Mouse (Mus musculus) cortical plate, adult 2 months (tissue): ENCODE data around the gene 2610002M06Rik.

ENCODE experiments used
- CTCF ChIP-seq: fragments of 200-500 bp; IDR thresholded peaks from 2 replicates; pipeline ENCODE4 v1.5.1; 2011; ENCODE audit warnings: mild to moderate bottlenecking, control low read depth, low read length; ENCODE audit not compliant: insufficient read depth; ENCODE audit errors: extremely low read depth
- POLR2A ChIP-seq: fragments of 200-500 bp; IDR thresholded peaks from 2 replicates; pipeline ENCODE4 v1.6.1; 2011; ENCODE audit warnings: mild to moderate bottlenecking, low read length, control low read depth; ENCODE audit not compliant: insufficient read depth; ENCODE audit errors: extremely low read depth

DNA sequence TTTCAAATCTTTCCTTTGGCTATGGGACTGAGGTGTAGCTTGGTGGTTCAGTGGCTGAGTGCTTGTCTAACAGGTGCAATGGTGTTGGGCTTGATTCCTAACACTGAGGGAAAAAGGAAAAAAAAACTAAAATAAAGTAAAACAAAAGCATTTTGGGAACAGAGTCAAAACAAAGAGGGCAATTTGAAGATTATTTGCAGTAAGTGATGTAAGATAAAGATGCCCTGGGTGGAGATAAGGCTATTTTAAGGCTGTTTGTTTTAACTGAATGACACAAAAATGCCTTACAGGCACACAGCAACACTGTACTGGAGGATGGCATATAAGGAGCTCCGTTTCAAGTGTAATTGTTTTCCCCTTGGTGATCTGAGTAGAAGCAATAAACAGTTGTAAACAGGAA, 20.3 kb downstream of the 2610002M06Rik start:
- TF ChIP-seq POLR2A = no peak
- TF ChIP-seq CTCF = no peak
